Comparison of ENCODE assay signal across 22 mouse cellular contexts in genomic region chr11:23362305-23362704, GRCm38 (mm10).
"Had no signal": no experiment of that assay in that cellular context is flagged by ENCODE, and none has a peak within 500 bp of the region (broad histone marks: within the 10 kb centered on the region; RNA-seq: fewer than 3 reads in every experiment).

No protein-coding gene starts in this region.

- H3K27ac ChIP-seq: gastrocnemius, adult 2 months; heart, embryonic 10.5 days; hindbrain, embryonic 10.5 days; hindbrain, embryonic 12.5 days; hindbrain, embryonic 14.5 days; intestine, embryonic 15.5 days; left cerebral cortex, adult 2 months; limb, embryonic 10.5 days; limb, embryonic 12.5 days; liver, embryonic 13.5 days had no signal

- DNase-seq: gastrocnemius, adult 2 months; gastrocnemius, postnatal 10 days; gastrocnemius, postnatal 25 days; heart, adult 18-20 months; heart, postnatal 10 days; heart, postnatal 4 days; kidney, adult 18-20 months; kidney, adult 8-10 months; kidney, postnatal 10 days; kidney, postnatal 25 days; kidney, postnatal 4 days; liver; liver, embryonic 13.5 days had no signal

- H3K4me3 ChIP-seq: gastrocnemius, adult 2 months; heart, embryonic 10.5 days; heart, embryonic 12.5 days; hindbrain, embryonic 10.5 days; hindbrain, embryonic 12.5 days; intestine, embryonic 15.5 days; left cerebral cortex, adult 2 months; limb, embryonic 10.5 days; limb, embryonic 12.5 days; liver, embryonic 13.5 days had no signal
